Mouse (Mus musculus): ENCODE measurements around the gene Slc25a29.

GRCm38 (mm10) chr12:108793453-108793941 is 42.2 kb downstream of the Slc25a29 start:
- no peak for TF ChIP-seq CTCF (IDR thresholded peaks at IDR 0.05; ENCODE audit: low read depth, low read length)
- no peak for TF ChIP-seq POLR2A (IDR thresholded peaks at IDR 0.05; ENCODE audit: borderline replicate concordance, low read depth, low read length)
